Mouse (Mus musculus): ENCODE results near the gene Gucy2g. TPM values are rescaled to one million over a fixed set of nuclear protein-coding genes. Genes with fewer than 3 reads are reported as not detected.
"Not testable (repeated sequence)": the region's sequence is repeated elsewhere in the genome, so short reads cannot be mapped to it uniquely, and the experiment has no call there.

The Gucy2g gene
- polyA plus RNA-seq, 1 experiment from 2014 or later = not detected

- not testable (repeated sequence) for H3K36me3 ChIP-seq (replicated peaks; ENCODE audit: control insufficient read depth, insufficient read depth, low read depth, low read length); H3K27me3 ChIP-seq (ENCODE audit: control insufficient read depth, insufficient read depth, low read length); H3K4me1 ChIP-seq (ENCODE audit: control insufficient read depth, insufficient read depth, low read length); H3K4me2 ChIP-seq (ENCODE audit: low read depth, low read length); H3K9me3 ChIP-seq (replicated peaks; ENCODE audit: control insufficient read depth, low read length); DNase-seq (ENCODE audit: low spot score); H3K27ac ChIP-seq (replicated peaks; ENCODE audit: low read depth, low read length); H3K4me3 ChIP-seq (ENCODE audit: low read depth, low read length); H3K9ac ChIP-seq (replicated peaks; ENCODE audit: low read length); ATAC-seq (replicated peaks; ENCODE audit: insufficient number of reproducible peaks, low FRiP score, low TSS enrichment, low read depth)
- WGBS = 70% methylated on average over 5 of the region's 6 CpGs
These were observed 88.8 kb downstream of the Gucy2g start for GRCm38 (mm10) chr19:55152274-55152673.

GRCm38 (mm10) chr19:55149646-55150045 is 91.4 kb downstream of the Gucy2g start:
- ATAC-seq (replicated peaks; ENCODE audit: insufficient number of reproducible peaks, low FRiP score, low TSS enrichment, low read depth) (peak; percentile 76), DNase-seq (ENCODE audit: low spot score) (peak; percentile 79)
- no peaks in the 10 kb centered on the region for H3K36me3 ChIP-seq (replicated peaks; ENCODE audit: control insufficient read depth, insufficient read depth, low read depth, low read length)
- no peaks in the 10 kb centered on the region for H3K27me3 ChIP-seq (ENCODE audit: control insufficient read depth, insufficient read depth, low read length)
- no peak overlapping the region for H3K4me2 ChIP-seq (ENCODE audit: low read depth, low read length)
- 30% methylated on average over 6 of the region's 6 CpGs for WGBS
- no peak overlapping the region for H3K27ac ChIP-seq (replicated peaks; ENCODE audit: low read depth, low read length)
- no peaks in the 10 kb centered on the region; the same call in 1 of the 2 replicates for H3K9me3 ChIP-seq (replicated peaks; ENCODE audit: control insufficient read depth, low read length)
- H3K4me3 ChIP-seq (ENCODE audit: low read depth, low read length) = no peak overlapping the region
- H3K4me1 ChIP-seq (ENCODE audit: control insufficient read depth, insufficient read depth, low read length) = peaks cover 2% of the 10 kb centered on the region; the same call in 1 of the 2 replicates
- H3K9ac ChIP-seq (replicated peaks; ENCODE audit: low read length) = no peak overlapping the region

GRCm38 (mm10) chr19:55148109-55148508 is 92.9 kb downstream of the Gucy2g start:
- H3K9ac ChIP-seq (replicated peaks; ENCODE audit: low read length) = no peak overlapping the region
- no peak for DNase-seq (ENCODE audit: low spot score)
- H3K4me3 ChIP-seq (ENCODE audit: low read depth, low read length) = no peak overlapping the region
- no peaks in the 10 kb centered on the region for H3K27me3 ChIP-seq (ENCODE audit: control insufficient read depth, insufficient read depth, low read length)
- no peak overlapping the region for H3K4me2 ChIP-seq (ENCODE audit: low read depth, low read length)
- H3K4me1 ChIP-seq (ENCODE audit: control insufficient read depth, insufficient read depth, low read length) = peaks cover 5% of the 10 kb centered on the region; the same call in 1 of the 2 replicates
- WGBS = 86% methylated on average over 6 of the region's 6 CpGs
- no peaks in the 10 kb centered on the region for H3K36me3 ChIP-seq (replicated peaks; ENCODE audit: control insufficient read depth, insufficient read depth, low read depth, low read length)
- H3K27ac ChIP-seq (replicated peaks; ENCODE audit: low read depth, low read length) = no peak overlapping the region
- ATAC-seq (replicated peaks; ENCODE audit: insufficient number of reproducible peaks, low FRiP score, low TSS enrichment, low read depth) = no peak
- no peaks in the 10 kb centered on the region; the same call in 1 of the 2 replicates for H3K9me3 ChIP-seq (replicated peaks; ENCODE audit: control insufficient read depth, low read length)

Small RNA genes within 50 kb of the gene (microRNA-seq; reads per million reads assigned to microRNA genes)
- gene Mir6715 (ENCODE audit: borderline number of aligned reads) = not detected

Other genes starting within 250 kb of the Gucy2g start
- 16.4 and 18.7 TPM in 2 replicates for gene Gpam, start 114.0 kb downstream of the Gucy2g start, polyA plus RNA-seq (2014; fragmentation: Nextera tagmentation; extraction: Ambion mirVana)
- not detected in 2 replicates for gene Tectb, start 60.5 kb downstream of the Gucy2g start, polyA plus RNA-seq (2014; fragmentation: Nextera tagmentation; extraction: Ambion mirVana)
- 30.0 and 30.6 TPM in 2 replicates for gene Acsl5, start 10.7 kb upstream of the Gucy2g start, polyA plus RNA-seq (2014; fragmentation: Nextera tagmentation; extraction: Ambion mirVana)
- gene Zdhhc6, start 74.8 kb upstream of the Gucy2g start, polyA plus RNA-seq (2014; fragmentation: Nextera tagmentation; extraction: Ambion mirVana) = 104 and 106 TPM in 2 replicates
- gene Vti1a, start 75.1 kb upstream of the Gucy2g start, polyA plus RNA-seq (2014; fragmentation: Nextera tagmentation; extraction: Ambion mirVana) = 22.4 and 26.6 TPM in 2 replicates

Measured in embryonic facial prominence, embryonic 11.5 days (tissue).